Mouse (Mus musculus) adrenal gland, adult (tissue): ENCODE measurements around the gene Atp8b2.

Experiments used
- DNase-seq, 2 experiments: peaks; one replicate each; pipeline ENCODE4 v3.0.0; 2022 to 2023; ENCODE audit warnings: low spot score in 1 of 2; ENCODE audit not compliant: inconsistent age in 2 of 2

The Atp8b2 gene

DNA sequence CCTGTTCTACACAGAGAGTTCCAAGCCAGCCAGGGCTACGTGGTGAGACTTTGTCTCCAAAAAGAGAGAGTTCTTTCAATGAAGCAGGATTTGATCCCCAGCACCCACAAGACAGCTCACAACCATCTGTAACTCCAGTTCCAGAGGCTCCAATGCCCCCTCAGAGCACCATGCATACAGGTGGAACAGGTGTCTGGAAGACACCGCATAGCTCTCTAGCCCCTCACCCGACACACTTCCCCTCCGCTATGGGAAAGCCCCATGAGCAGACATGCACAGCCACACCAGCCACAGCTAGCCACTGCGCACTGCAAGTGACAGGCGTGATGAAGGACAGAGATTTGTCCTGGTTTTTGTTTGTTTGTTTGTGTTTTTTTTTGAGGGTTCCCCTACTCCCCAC is 54.5 kb downstream of the Atp8b2 start:
- no peak for DNase-seq

DNA sequence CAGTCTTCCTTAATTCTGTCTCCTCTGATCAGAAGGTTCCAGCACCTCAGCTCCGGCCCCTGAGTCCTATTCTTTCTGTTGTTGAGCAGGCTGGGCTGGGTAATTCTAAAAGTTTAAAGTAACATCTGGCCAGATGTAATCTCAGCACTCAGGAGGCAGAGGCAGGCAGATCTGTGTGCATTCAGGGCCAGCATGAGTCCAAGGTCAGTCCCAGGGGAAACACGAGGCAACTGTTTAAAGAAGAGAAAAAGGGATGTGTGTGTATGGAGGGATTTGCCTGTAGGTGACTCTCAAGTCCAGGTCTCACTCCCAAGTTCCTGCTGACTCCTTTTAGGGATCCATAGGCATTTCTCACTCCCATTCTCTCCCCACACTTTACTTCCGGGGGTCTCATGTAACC is 55.5 kb downstream of the Atp8b2 start:
- no peak for DNase-seq

DNA sequence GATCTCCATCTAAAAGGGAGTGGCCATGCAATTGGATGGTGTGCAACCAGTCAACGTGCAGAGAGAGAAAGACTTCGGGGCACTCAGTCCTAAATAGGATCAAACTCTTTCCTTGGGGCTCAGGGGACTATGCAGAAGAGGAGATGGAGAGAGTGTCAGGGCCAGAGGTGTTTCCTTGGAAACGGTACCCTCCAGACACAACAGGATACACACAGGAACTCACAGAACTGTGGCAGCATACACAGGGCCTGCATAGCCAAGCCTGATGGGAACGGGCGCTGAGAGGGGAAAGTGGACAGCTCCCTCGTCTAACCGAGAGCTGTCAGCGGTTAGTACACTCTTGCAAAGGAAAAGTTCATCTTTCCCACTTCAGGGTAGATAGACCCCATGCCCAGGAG is 63.8 kb downstream of the Atp8b2 start:
- DNase-seq: no peak

DNA sequence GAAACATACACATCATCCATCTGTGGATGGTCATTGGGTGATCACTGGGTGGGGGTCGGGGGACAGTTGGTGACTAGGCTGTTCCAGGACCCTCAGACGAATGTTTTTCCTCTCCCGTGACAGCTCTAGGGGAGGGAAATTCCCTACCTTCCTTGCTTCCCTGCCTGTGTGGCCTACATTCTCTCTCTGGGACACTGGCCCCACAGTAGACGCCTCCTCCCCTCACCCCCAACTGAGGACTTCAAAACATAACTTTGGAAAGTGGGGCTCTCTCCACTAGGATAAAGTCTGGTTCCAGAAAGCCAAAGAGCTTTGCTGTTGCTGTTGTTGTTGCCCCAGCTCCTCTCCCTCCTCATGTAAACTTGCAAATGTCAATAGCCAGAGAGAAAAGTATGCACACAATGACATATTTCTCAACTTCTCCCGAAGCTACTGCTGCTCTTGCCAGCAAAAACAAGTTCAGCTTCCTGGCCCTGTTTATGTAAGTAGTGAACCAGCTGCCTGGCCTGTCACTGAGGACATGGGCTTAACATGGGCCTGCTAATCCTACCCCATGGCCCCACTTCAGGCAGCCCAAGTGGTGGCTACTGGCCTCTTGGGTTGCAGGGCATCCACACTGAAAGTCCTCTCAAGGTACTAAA is 64.3 kb downstream of the Atp8b2 start:
- peak in 1 of 2 experiments; percentile 65 for DNase-seq

DNA sequence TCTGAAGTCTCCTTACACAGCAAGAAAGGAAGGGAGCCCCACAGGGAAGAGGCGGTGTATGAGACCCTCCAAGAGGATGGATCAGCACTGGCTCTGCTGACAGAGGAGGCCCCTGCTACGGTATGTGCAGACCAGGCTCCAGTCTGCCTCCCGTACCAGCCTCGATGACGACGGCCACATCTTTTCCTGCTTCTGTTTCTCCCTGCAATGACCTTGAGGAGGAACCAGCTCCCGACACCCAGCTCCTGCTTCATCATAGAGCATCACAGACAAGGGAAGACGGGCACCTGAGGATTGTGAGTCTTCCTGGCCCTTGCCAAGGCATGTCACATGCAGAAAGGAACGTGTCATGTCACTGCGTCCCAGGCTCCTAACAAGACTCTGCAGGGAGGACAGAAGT is 65.3 kb downstream of the Atp8b2 start:
- peak in 1 of 2 experiments; percentile 59 for DNase-seq

DNA sequence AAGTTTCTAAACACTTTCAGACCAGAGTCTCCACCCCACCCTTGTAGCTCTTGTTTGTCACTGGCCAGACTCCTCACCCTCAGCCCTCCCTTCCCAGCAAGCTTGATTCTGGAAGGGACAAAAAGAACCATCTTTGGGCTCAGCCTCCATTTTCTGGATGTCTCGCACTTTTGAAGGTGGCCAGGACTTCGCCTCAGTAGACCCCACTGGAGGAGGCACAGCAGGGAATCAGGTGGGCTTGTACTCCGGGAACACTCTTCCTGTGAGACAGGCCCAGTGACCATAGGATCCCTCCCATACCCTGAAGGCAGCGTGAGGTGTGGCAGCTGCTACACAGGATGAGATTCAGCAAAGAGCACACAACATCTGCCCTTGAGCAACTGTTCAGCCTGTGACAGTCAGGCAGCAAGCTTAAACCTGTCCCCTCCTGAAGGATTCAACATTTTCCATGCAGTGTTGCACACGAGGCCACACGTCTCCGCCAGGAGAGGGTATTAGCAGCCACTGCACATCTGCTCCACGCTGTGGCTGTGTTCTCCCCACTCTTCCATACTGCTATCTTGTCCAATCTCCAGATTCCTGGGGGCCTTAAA is 66.0 kb downstream of the Atp8b2 start:
- peak in 1 of 2 experiments; percentile 59 for DNase-seq

DNA sequence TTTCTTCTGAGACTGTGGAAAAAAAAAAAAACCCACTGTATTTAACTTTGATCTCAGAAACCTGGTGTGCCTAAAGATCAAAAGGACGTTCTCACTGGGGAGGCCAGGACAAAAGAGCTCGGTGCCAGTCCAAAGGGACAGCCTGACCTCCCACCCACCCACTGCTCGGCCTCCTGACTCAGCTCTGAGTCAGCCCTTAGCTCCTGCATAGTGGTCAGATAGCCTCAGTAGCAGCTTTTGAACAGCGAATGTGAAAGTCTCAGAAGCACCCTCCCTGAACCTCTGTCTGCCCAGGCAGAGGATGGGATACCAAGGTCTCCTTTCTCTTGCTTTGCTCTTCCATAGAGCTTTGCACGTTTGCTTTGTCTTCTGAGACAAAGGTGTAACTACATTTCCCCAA is 66.7 kb downstream of the Atp8b2 start:
- DNase-seq: peak; percentile 88 to 89

DNA sequence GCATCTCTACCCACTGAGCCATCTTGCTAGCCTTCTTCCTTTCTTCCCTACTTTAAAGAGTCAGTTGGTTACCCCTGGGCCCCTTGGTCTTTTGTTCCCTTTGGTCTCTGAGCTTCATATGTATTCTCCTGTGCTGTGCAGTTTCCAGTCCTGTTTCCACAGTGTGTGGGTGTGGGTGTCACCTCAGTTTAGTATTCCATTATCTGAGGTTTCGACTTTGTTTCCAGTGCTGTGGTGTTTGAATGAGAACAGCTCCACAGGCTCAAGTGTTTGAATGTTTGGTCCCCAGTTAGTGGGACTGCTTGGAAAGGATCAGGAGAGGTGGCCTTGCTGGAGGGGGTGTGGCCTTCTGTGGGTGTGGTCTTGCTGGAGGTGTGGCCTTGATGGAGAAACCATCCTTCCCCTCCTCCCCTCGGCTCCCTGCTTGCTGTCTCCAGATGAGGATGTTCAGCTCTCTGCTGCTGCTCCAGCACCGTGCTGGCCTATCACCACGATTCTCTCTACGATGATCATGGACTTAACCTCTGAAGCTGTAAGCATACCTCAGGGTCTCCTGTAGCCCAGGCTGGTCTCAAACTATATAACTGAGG is 70.7 kb downstream of the Atp8b2 start:
- no peak for DNase-seq

DNA sequence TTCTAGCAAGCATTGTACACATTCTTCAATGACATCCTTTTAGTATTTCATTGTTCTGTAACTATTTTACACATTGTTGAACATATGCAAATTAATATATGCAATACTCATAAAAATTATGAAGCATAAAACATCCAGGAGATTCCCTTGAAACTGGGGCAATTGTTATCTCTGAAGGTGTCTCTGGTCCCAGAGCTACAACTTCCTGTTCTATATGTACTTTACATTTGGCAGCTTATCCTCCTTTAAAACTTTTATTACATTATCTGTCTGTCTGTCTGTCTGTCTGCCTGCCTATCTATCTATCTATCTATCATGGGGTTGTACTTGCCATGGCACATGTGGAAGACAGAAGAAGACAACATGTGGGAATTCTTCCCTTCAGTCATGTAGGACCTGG is 71.6 kb downstream of the Atp8b2 start:
- DNase-seq: no peak

DNA sequence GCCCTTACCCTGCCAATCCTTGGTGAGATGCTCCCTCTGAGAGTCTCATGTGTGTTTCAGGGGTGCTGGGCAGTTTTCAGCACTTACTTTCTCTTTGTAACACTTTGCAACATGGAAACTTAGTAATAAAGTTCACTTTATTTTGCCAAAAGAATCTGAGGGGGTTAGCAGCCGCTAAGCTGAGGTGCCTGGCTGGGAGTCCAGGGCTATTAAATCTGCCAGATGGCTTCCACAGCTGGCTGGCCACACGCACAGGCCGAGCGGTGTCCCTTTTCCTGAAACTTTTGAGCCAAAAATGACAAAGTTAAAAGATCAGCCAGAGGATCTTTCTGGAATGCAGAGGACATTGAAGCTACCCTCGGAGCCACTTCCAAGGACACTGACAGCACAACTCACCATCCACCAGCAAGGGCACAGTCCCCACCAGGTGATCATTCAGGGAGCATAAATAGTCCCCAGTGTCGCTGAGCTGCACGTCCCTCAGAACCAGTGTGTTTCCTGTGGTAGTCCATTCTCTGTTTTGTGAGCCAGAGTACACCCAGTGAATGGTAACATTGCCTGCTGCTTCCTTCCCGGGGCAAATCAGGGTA is 73.4 kb downstream of the Atp8b2 start:
- DNase-seq: peak; percentile 53 to 72
